Mouse (Mus musculus): ENCODE results near the gene Chd2.

DNA sequence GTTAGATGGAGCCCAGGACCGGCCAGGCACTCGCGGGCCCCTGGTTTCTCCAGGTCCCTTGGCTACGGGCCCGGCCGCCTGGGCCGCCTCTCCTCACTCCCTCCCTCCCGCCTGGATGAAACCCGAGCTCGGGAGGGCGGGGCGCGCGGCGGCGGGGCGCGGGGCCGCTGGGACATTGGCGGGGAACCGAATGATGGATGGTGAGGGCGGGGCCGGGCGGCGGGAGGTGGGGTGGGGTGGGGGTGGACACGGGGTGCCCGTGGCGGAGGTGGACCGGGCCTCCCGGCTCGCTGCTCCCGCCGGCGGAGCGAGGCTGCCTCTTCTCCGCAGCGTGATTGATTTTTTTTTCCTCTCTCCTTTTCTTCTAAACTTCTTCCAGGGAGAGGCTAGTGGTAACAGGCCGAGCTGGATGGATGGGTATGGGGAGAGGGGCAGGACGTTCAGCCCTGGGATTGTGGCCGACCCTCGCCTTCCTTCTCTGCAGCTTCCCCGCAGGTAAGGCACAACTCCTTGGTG lies 150.6 kb downstream of the Chd2 start:
- no peak for TF ChIP-seq CTCF (IDR thresholded peaks at IDR 0.05; ENCODE audit: low read depth)
- TF ChIP-seq EP300 (optimal IDR thresholded peaks at IDR 0.05) = no peak

All from stomach, postnatal 0 days (tissue).